Mouse (Mus musculus) CD4-positive, CD25-positive, alpha-beta regulatory T cell, adult 4 months (primary cell): ENCODE results near the gene Mrc2. TPM values are rescaled to one million over a fixed set of nuclear protein-coding genes. Genes with fewer than 3 reads are reported as not detected.

Source experiments
- ATAC-seq: one replicate; pipeline ENCODE4 v1.8.0; 2017
- polyA plus RNA-seq, 2 experiments: library from polyadenylated mRNA; unstranded; fragments of 100-300 nt; shearing (Covaris generic); gene quantifications; one replicate each; pipeline ENCODE4 v1.2.1; 2017

Mrc2 gene
- polyA plus RNA-seq, 2 experiments from 2014 or later, result not detected

GRCm38 (mm10) chr11:105352152-105352551, 59.7 kb downstream of the Mrc2 start:
- no peak for ATAC-seq

GRCm38 (mm10) chr11:105352954-105353890, 60.8 kb downstream of the Mrc2 start:
- ATAC-seq, result no peak

DNA sequence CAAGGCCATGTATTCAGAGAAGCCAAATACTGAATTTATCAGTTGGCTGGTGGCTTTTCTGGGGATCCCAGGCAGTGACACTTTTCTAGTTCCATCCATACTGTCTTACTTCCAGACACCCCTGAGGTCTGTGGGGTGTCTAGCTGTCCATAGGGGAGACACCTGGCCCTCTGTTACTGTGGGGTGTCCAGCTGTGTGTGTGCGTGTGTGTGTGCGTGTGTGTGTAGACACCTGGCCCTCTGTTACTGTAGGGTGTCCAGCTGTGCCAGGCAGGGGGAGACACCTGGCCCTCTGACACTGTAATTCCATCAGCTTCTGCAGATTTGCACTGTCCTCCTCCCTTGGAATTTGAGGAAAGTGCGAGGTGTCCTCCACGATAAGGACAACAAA, 61.4 kb downstream of the Mrc2 start:
- ATAC-seq, result no peak

DNA sequence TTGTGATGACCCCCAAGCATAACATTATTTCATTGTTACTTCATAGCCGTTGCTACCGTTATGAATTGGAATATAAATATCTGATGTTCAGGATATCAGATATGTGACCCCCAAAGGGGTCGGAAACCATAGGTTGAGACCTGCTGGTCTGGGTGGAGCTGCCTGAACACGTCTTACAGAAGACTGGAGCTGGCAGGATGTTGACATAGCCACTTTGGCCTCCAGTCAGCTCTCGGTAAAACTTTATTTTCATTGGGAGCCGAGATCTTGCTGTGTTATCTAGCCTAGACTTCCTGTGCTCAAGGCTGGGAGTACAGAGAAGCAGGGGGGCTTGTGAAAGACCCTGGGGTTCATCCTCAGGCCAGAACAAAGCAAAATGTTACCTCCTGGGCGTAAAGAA, 63.9 kb downstream of the Mrc2 start:
- ATAC-seq, result no peak

DNA sequence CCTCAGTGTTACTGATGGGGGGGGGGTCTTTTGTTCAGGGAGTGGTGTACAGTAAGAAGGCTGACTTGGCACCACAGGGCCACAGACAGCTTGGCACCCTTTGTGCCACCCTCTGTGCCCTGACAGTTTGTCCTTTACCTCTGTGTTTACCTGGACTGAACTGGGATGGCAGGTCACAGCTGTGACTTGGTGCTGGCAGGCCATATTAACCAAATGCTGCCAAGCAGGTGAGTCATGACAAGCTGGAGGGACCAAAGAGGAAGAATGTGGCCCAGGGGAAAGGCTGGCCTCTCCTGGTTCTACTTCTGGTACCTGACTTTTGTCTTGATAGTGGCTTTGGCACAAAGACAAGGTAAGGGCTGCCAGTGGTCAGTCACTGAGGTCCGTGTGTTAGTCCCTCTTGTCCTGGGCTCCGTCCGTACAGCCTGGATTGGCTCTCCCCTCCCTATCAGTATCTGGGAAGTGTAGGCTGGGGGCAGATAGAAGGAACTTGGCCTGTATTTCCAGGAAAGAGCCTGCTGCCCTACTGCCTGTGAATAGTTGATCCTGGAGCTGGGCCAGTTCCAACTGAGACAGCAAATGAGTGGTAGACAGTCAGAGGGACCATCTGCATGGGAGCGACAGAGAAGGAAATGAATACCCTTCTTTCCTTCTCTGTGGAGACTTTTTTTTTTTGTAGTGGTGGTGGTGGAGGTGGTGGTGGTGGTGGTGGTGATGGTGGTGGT, 69.8 kb downstream of the Mrc2 start:
- ATAC-seq, result no peak

- ATAC-seq, result peak; percentile 57
Observed at GRCm38 (mm10) chr11:105362946-105363597, 70.6 kb downstream of the Mrc2 start.

- no peak for ATAC-seq
Observed at GRCm38 (mm10) chr11:105363598-105364385, 71.3 kb downstream of the Mrc2 start.

- no peak for ATAC-seq
Observed at GRCm38 (mm10) chr11:105364386-105365065, 72.1 kb downstream of the Mrc2 start.

DNA sequence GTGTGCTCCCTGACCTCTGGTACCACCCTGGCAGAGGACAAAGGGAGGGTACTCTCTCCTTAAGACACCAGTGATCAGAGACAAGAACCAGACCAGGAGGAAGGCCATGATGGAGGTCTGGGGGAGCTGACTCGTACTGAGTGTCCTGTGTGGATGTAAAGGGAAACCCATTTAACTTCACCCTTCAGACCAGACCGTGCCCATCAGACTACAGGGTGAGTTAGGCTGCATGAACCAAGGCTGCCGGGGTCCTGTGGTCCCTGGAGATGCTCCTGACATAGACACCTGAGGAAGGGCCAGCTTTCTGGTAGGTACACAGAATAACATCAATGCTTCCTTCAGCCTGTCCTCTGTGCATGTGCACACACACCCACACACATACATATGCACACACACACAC, 73.2 kb downstream of the Mrc2 start:
- ATAC-seq, result no peak

- ATAC-seq, result no peak
Observed at GRCm38 (mm10) chr11:105366051-105366450, 73.6 kb downstream of the Mrc2 start.

- ATAC-seq, result no peak
Observed at GRCm38 (mm10) chr11:105367163-105367562, 74.7 kb downstream of the Mrc2 start.

DNA sequence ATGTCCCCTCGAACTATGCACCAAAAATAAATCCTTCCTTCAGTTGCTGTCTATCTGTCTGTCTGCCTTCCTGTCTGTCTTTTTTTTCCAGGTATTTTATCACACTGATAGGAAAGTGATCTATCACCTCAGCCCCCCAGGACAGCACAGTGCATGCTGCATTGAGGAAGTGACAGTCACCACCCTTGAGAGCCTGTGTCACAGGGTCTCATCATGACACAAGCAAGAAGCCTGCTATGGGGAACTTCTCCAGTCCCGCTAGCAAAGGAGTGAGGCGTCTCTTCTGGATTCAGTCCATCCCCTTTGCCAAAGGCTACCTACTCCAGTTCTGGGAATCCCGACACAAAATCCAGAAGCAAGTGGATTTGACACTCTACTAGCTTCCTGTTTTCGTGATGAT, 76.4 kb downstream of the Mrc2 start:
- no peak for ATAC-seq

DNA sequence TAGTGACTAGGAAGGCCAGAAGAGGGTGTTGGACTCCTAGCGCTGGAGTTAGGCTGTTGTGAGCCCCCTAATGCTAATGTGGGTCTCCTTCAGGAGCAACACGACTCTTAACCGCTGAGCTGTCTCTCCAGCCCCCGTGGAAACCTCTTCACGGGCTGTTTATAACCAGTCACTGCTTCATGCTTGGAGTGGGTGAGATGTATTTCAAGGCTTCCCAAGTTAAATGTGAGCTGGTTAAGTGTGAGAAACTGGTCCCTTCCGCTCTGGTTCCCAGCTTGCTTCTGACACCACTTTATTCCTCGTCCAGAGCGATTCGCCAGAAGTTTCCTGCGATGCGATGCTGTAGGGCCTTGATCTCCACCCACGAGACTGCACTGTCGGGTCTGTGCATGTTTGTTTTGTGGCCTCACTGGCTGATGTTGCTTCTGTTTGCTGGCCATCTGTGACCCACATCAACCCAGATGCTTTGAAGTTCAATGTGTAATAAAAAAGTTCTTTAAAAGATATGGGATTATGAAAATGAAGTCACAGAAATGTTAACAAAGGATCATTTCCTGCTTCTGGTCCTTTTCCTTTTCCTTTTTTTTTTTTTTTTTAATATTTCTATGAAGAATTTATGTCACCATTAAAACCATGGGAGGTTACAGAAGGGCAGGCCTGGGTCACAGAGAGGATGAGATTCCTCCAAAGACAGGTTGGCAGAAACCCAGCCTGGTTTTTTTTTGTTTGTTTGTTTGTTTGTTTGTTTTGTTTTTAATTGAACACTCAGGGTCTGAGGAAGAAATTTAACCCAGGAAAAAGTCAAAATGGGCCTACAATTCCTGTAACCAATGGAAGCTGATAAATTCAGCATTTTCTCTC, 77.3 kb downstream of the Mrc2 start:
- no peak for ATAC-seq

DNA sequence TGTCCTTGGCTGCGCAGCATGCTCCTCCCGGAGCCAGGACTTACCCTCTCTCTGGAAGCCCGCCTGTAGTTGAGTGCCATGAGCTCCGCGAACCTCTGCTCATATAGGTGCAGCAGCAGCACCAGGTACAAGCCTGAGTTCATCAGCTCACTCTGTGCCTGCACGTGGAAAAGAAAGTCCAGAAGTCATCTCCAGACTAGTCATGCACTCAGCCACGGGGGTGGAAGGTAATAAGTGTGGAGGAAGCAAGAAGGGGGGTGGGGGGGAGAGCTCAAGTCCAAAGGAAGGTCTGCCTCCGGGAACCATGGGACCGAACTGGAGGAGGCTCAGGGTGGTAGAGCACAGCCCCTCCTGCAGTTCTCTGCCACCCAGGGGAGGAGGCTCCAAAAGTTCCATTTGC, 79.4 kb downstream of the Mrc2 start:
- no peak for ATAC-seq

DNA sequence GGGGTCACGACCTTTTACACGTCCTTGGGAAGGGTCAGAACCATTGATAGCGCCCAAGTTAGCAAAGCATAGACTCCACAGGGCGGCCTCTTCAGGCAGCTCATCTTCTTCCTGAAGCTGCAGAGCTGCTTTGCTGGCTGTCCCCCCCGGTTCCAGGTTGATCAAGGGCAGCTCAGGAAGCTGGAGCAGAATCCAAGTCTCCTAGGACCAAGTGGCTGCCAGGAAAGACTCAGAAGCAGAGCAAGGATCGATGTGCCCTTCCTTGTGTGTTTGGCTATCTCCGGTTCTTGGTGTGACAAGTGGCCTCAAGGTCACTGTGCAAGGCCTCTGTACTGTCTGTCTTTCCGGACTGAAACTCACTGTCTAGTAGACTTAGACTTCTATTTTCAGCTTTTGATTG, 81.4 kb downstream of the Mrc2 start:
- no peak for ATAC-seq

GRCm38 (mm10) chr11:105374526-105375175, 82.2 kb downstream of the Mrc2 start:
- no peak for ATAC-seq

DNA sequence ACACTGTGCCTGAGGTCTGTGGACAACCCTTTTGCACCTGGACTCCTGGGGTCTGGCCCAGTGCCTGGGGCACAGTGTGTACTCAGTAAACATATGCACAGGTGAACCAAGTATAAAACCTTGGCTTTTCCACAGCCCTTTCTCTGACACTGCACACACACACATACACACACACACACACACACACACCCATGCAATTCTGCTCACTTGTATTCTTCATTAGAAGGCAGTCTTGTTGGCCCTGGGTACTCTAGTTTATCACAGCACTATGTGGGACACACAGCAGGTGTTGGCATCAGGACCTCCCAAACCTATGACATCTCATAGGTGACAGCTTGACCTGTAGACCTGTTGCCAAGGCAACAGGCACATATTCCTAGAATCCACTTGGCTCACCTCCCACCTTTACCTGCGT, 83.4 kb downstream of the Mrc2 start:
- ATAC-seq, result no peak

- ATAC-seq, result no peak
Observed at GRCm38 (mm10) chr11:105385266-105385665, 92.8 kb downstream of the Mrc2 start.

- no peak for ATAC-seq
Observed at GRCm38 (mm10) chr11:105388636-105389035, 96.2 kb downstream of the Mrc2 start.

- no peak for ATAC-seq
Observed at GRCm38 (mm10) chr11:105390290-105390689, 97.8 kb downstream of the Mrc2 start.
